Mouse (Mus musculus) cerebellum, postnatal 14 days (tissue): Measurements from ENCODE around the gene Smoc1.

Source experiments
- DNase-seq, 2 experiments: peaks; one replicate each; pipeline ENCODE4 v3.0.0; 2021; ENCODE audit warnings: mixed read lengths in 2 of 2

Gene Smoc1

GRCm38 (mm10) chr12:81083146-81083545 is 56.5 kb downstream of the Smoc1 start:
- no peak for DNase-seq

- peak in 1 of 2 experiments; percentile 30 for DNase-seq
Measured at GRCm38 (mm10) chr12:81085244-81085643, 58.6 kb downstream of the Smoc1 start.

- no peak for DNase-seq
Measured at GRCm38 (mm10) chr12:81088131-81088530, 61.5 kb downstream of the Smoc1 start.

GRCm38 (mm10) chr12:81091641-81092040 is 65.0 kb downstream of the Smoc1 start:
- peak; percentile 30 to 44 for DNase-seq

- peak; percentile 28 to 38 for DNase-seq
Measured at GRCm38 (mm10) chr12:81092641-81093040, 66.0 kb downstream of the Smoc1 start.

- no peak for DNase-seq
Measured at GRCm38 (mm10) chr12:81093211-81093610, 66.6 kb downstream of the Smoc1 start.

- DNase-seq: no peak
Measured at GRCm38 (mm10) chr12:81094766-81095405, 68.3 kb downstream of the Smoc1 start.

- DNase-seq: no peak
Measured at GRCm38 (mm10) chr12:81097267-81097666, 70.7 kb downstream of the Smoc1 start.

- DNase-seq: no peak
Measured at GRCm38 (mm10) chr12:81097738-81098137, 71.1 kb downstream of the Smoc1 start.

GRCm38 (mm10) chr12:81099161-81099560 is 72.6 kb downstream of the Smoc1 start:
- no peak for DNase-seq

GRCm38 (mm10) chr12:81101691-81102090 is 75.1 kb downstream of the Smoc1 start:
- no peak for DNase-seq

- DNase-seq: peak; percentile 66 to 70
Measured at GRCm38 (mm10) chr12:81104546-81104945, 77.9 kb downstream of the Smoc1 start.

- peak; percentile 92 to 95 for DNase-seq
Measured at GRCm38 (mm10) chr12:81105721-81106633, 79.4 kb downstream of the Smoc1 start.

- DNase-seq: peak; percentile 64 to 73
Measured at GRCm38 (mm10) chr12:81107278-81108100, 80.9 kb downstream of the Smoc1 start.

- peak; percentile 54 for DNase-seq
Measured at GRCm38 (mm10) chr12:81108600-81109011, 82.0 kb downstream of the Smoc1 start.

GRCm38 (mm10) chr12:81110006-81110405 is 83.4 kb downstream of the Smoc1 start:
- DNase-seq: peak in 1 of 2 experiments; percentile 49

- DNase-seq: no peak
Measured at GRCm38 (mm10) chr12:81112321-81112720, 85.7 kb downstream of the Smoc1 start.

GRCm38 (mm10) chr12:81120301-81120700 is 93.7 kb downstream of the Smoc1 start:
- no peak for DNase-seq

GRCm38 (mm10) chr12:81123793-81124192 is 97.2 kb downstream of the Smoc1 start:
- DNase-seq: no peak

- DNase-seq: no peak
Measured at GRCm38 (mm10) chr12:81126842-81127241, 100.2 kb downstream of the Smoc1 start.

GRCm38 (mm10) chr12:81128693-81129092 is 102.1 kb downstream of the Smoc1 start:
- DNase-seq: no peak

- no peak for DNase-seq
Measured at GRCm38 (mm10) chr12:81130692-81131091, 104.1 kb downstream of the Smoc1 start.

GRCm38 (mm10) chr12:81131114-81131513 is 104.5 kb downstream of the Smoc1 start:
- no peak for DNase-seq
